Mouse (Mus musculus): ENCODE measurements at regions not wholly inside any gene's neighbourhood (a gene's known extent, or its start where the extent isn't known, plus 50 kb on each side); places are given as distances from the start of the nearest gene placed in this dataset.

DNA sequence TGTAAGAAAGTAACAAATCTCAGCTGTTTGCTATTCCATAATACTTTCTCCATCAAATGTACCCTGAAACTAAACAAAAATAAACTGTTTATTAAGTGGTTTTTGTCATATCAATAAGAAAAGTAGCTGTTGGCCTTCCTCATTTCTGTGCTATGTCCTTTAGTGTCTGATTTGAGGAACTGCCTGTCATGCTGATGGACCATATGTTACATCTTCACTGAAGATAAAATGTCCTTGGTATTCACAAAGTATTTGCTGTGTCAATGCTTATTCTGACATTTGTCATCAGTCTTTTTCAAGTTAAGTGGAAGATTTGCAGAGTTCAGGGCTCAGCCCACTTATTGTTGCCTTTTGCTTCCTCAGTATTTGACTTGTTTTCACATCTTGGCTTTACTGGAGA is 682.0 kb upstream of the Gje1 start:
- Histone ChIP-seq H3K9ac (no peak overlapping the region), H3K27me3 (replicated peaks) (no peaks in the 10 kb centered on the region), H3K4me3 (replicated peaks) (no peak overlapping the region), H3K4me1 (replicated peaks) (no peaks in the 10 kb centered on the region), H3K4me2 (replicated peaks) (no peak overlapping the region), H3K27ac (no peak overlapping the region), H3K9me3 (no peaks in the 10 kb centered on the region), H3K36me3 (no peaks in the 10 kb centered on the region)
- no peak for ATAC-seq

DNA sequence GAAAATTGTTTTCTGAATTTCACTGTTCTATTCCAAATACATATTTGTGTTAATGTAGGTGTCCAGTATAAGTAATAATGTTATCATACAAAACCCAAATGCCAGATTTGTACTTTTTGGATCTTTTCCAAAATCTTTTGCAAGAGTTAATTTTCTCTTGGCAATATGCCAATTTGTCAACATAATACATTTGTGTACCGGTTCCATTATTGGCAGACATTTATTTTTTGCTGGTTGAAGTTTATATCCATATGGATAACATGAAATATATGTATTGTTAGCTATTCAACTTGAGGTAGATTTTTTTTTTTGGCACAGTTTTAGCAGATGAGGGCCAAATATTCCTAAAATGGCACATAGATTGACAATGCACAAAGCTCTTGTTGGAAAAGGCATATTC is 679.1 kb upstream of the Gje1 start:
- Histone ChIP-seq H3K27me3 (replicated peaks) (no peaks in the 10 kb centered on the region), H3K9me3 (no peaks in the 10 kb centered on the region), H3K4me1 (replicated peaks) (no peaks in the 10 kb centered on the region), H3K27ac (no peak overlapping the region), H3K9ac (no peak overlapping the region), H3K4me2 (replicated peaks) (no peak overlapping the region), H3K36me3 (no peaks in the 10 kb centered on the region), H3K4me3 (replicated peaks) (no peak overlapping the region)
- WGBS, result 33% methylated on average over 1 of the region's 1 CpGs
- no peak for ATAC-seq

DNA sequence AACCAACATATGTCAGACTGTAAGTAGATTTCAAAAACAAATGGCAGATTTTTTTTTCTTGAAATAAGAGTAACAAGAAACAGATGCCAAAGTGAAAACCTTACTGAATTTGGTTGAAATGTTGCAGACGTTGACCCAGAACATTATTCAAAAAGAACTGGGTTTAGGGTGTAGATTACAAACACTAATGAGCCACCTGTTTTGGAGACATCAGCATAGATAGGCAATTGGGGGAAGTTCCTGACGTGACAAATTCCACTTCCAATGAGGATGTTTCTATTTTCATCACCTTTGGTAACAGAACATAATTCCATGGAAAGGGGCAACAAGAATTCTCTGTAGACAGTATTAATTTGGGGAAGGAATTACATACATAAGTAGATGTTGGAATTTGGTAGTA is 677.3 kb upstream of the Gje1 start:
- Histone ChIP-seq H3K4me2 (replicated peaks) (no peak overlapping the region), H3K4me1 (replicated peaks) (no peaks in the 10 kb centered on the region), H3K9ac (no peak overlapping the region), H3K36me3 (no peaks in the 10 kb centered on the region), H3K9me3 (no peaks in the 10 kb centered on the region), H3K4me3 (replicated peaks) (no peak overlapping the region), H3K27me3 (replicated peaks) (no peaks in the 10 kb centered on the region), H3K27ac (no peak overlapping the region)
- WGBS, result 68% methylated on average over 2 of the region's 2 CpGs
- no peak for ATAC-seq

DNA sequence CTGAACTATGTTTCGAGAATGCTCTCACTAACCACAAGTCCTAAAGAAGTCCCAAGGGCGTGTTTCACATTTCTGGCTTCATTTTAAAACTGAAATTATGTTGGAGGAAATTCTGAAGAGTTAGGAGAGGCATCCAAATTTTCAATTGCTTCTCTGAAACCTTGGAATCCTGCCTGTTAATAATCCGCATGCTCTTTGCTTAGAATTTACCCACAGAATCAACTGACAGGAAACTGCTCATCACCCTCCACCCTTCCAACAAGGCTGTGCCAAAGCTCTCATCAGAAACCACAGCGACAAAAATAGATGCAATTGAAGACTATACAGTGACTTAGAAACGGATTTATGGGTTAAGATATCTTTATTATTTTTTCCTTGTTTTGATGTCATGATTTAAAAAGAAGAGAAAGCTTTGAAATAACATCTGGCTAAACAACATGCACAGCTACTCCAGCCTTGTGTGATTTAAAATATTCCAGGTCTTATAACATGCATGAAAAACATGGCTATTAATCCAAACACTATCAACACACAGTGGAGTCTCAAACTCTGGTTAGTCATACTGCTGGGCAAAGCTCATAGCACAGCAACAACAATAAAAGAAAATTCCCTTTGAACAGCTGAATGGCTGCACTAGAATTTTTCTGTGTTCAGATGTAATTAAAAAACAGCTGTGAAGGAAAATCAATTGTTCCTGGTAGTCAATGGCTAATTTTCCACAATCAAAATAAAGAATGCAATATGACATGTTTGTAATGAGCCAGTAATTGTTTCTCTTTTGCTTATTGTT is 674.2 kb upstream of the Gje1 start:
- no peaks in the 10 kb centered on the region for H3K27me3 ChIP-seq (replicated peaks)
- no peak overlapping the region for H3K4me3 ChIP-seq (replicated peaks)
- H3K9me3 ChIP-seq, result no peaks in the 10 kb centered on the region
- WGBS, result 43% methylated on average over 5 of the region's 5 CpGs
- H3K9ac ChIP-seq, result no peak overlapping the region
- no peak for ATAC-seq
- H3K27ac ChIP-seq, result no peak overlapping the region
- H3K36me3 ChIP-seq, result no peaks in the 10 kb centered on the region
- H3K4me2 ChIP-seq (replicated peaks), result no peak overlapping the region
- no peaks in the 10 kb centered on the region for H3K4me1 ChIP-seq (replicated peaks)

DNA sequence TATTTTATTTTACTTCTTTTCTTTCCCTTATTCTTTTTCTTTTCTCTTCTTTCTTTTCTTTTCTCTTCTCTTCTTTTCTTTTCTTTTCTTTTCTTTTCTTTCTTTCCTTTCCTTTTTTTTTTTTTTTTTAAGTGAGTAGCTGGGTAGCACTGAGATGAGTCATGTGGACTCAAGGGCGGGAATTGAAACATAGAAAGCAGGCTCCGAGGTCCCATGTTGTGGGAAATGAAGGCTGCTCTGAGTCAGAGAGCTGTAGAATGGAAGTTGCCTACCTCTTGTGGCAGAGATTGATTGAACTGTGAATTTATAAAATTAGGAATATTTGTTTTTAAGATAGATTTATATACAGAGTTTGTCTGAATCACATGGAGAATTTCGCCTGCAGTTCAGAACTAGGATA is 655.6 kb upstream of the Gje1 start:
- Histone ChIP-seq H3K4me3 (replicated peaks) (no peak overlapping the region), H3K36me3 (no peaks in the 10 kb centered on the region), H3K4me2 (replicated peaks) (no peak overlapping the region), H3K9ac (no peak overlapping the region), H3K27me3 (replicated peaks) (no peaks in the 10 kb centered on the region), H3K9me3 (no peaks in the 10 kb centered on the region), H3K27ac (no peak overlapping the region), H3K4me1 (replicated peaks) (no peaks in the 10 kb centered on the region)
- 85% methylated on average over 3 of the region's 3 CpGs for WGBS
- no peak for ATAC-seq

Data from intestine, embryonic 15.5 days (tissue).